Mouse (Mus musculus) left cerebral cortex, postnatal 14 days (tissue): ENCODE measurements around the gene Fsd1l. TPM values are rescaled to one million over a fixed set of nuclear protein-coding genes. Genes with fewer than 3 reads are reported as not detected.

Source experiments
- DNase-seq, 2 experiments: peaks; one replicate each; pipeline ENCODE4 v3.0.0; 2021 to 2022; ENCODE audit warnings: low spot score in 2 of 2, mixed read lengths in 1 of 2
- intact Hi-C: fragments of 180-260 bp; cut with DNase I; formaldehyde crosslinking; loops from one replicate; pipeline ENCODE4 v1.15.1; 2025
- long read RNA-seq, 2 experiments: library from polyadenylated mRNA; stranded (forward); transcript quantifications; one replicate each; pipeline ENCODE4 v2.0.0; 2021
- total RNA-seq, 2 experiments: library from RNA; stranded (reverse); gene quantifications; 2 replicates each; pipeline ENCODE4 v1.2.3; 2021

Fsd1l gene
- total RNA-seq: 10 to 100 TPM; 36.0 to 38.9 TPM
- long read RNA-seq, experiment 1, partial matches to known transcripts: 0 of 2 reads
- long read RNA-seq, experiment 1, other reads (novel, unspliced or antisense): 2 of 2 reads
- long read RNA-seq, experiment 2, partial matches to known transcripts: 0 of 2 reads
- long read RNA-seq, experiment 2, other reads (novel, unspliced or antisense): 1 of 2 reads

- peak; percentile 72 to 82 for DNase-seq
- intact Hi-C loops: no loop called here
These were observed at the start of gene Fsd1l for GRCm38 (mm10) chr4:53631316-53632010. Fsd1l (plus strand) TSS chr4:53631471.

- intact Hi-C loops: no loop called here
These were observed 43.6 kb upstream of the Fsd1l start for GRCm38 (mm10) chr4:53587676-53588075.

GRCm38 (mm10) chr4:53588936-53589335, 42.3 kb upstream of the Fsd1l start:
- DNase-seq: no peak
- intact Hi-C loops: no loop called here

More at GRCm38 (mm10) chr4:53587676-53588075, 43.6 kb upstream of the Fsd1l start:
- no peak for DNase-seq

GRCm38 (mm10) chr4:53589466-53589865, 41.8 kb upstream of the Fsd1l start:
- intact Hi-C loops: no loop called here
- no peak for DNase-seq

- intact Hi-C loops: loop anchor here (5.0 to 10.0 kb wide), 4 partner anchors 208 to 555 kb away; no protein-coding TSS in a partner anchor
- no peak for DNase-seq
These were observed 41.1 kb upstream of the Fsd1l start for GRCm38 (mm10) chr4:53590163-53590562.

- DNase-seq: no peak
These were observed 40.4 kb upstream of the Fsd1l start for GRCm38 (mm10) chr4:53590691-53591447.

GRCm38 (mm10) chr4:53591536-53591935, 39.7 kb upstream of the Fsd1l start:
- no peak for DNase-seq
- intact Hi-C loops: loop anchor here (5.0 to 10.0 kb wide), 4 partner anchors 209 to 557 kb away; no protein-coding TSS in a partner anchor

More at GRCm38 (mm10) chr4:53590691-53591447, 40.4 kb upstream of the Fsd1l start:
- intact Hi-C loops: loop anchor here (5.0 to 10.0 kb wide), 4 partner anchors 209 to 556 kb away; no protein-coding TSS in a partner anchor

GRCm38 (mm10) chr4:53591941-53592340, 39.3 kb upstream of the Fsd1l start:
- intact Hi-C loops: loop anchor here (5.0 to 10.0 kb wide), 4 partner anchors 210 to 557 kb away; no protein-coding TSS in a partner anchor
- no peak for DNase-seq

- no peak for DNase-seq
- intact Hi-C loops: loop anchor here (5.0 to 10.0 kb wide), 4 partner anchors 210 to 558 kb away; no protein-coding TSS in a partner anchor
These were observed 38.9 kb upstream of the Fsd1l start for GRCm38 (mm10) chr4:53592386-53592785.

GRCm38 (mm10) chr4:53594204-53594603, 37.1 kb upstream of the Fsd1l start:
- peak; percentile 66 to 70 for DNase-seq
- intact Hi-C loops: loop anchor here (5.0 to 10.0 kb wide), 4 partner anchors 212 to 559 kb away; no protein-coding TSS in a partner anchor

- intact Hi-C loops: loop anchor here (10.0 kb wide), 2 partner anchors 241 to 561 kb away; no protein-coding TSS in a partner anchor
- DNase-seq: no peak
These were observed 35.8 kb upstream of the Fsd1l start for GRCm38 (mm10) chr4:53595246-53596062.

- intact Hi-C loops: loop anchor here (10.0 kb wide), 2 partner anchors 241 to 561 kb away; no protein-coding TSS in a partner anchor
These were observed 35.0 kb upstream of the Fsd1l start for GRCm38 (mm10) chr4:53596063-53596895.

GRCm38 (mm10) chr4:53600462-53600861, 30.8 kb upstream of the Fsd1l start:
- DNase-seq: peak in 1 of 2 experiments; percentile 57
- intact Hi-C loops: no loop called here

More at GRCm38 (mm10) chr4:53596063-53596895, 35.0 kb upstream of the Fsd1l start:
- no peak for DNase-seq

GRCm38 (mm10) chr4:53614576-53615225, 16.6 kb upstream of the Fsd1l start:
- no peak for DNase-seq
- intact Hi-C loops: no loop called here

GRCm38 (mm10) chr4:53617968-53618367, 13.3 kb upstream of the Fsd1l start:
- no peak for DNase-seq
- intact Hi-C loops: no loop called here

GRCm38 (mm10) chr4:53620104-53620503, 11.2 kb upstream of the Fsd1l start:
- intact Hi-C loops: no loop called here
- no peak for DNase-seq

GRCm38 (mm10) chr4:53621084-53621483, 10.2 kb upstream of the Fsd1l start:
- DNase-seq: no peak
- intact Hi-C loops: no loop called here
